Mouse (Mus musculus) liver, embryonic 16.5 days (tissue): ENCODE results near the gene Lrrc7. TPM values are rescaled to one million over a fixed set of nuclear protein-coding genes. Genes with fewer than 3 reads are reported as not detected.

ENCODE experiments used
- ATAC-seq: fragments of 200-750 bp; cut with Nextera tagmentation; 2 replicates; pipeline ENCODE4 v1.8.0; 2017; ENCODE audit warnings: low read depth, mild to moderate bottlenecking, moderate number of reproducible peaks, moderate library complexity
- H3K27ac ChIP-seq: fragments of 300-500 bp; sonication (generic); 2 replicates; pipeline ENCODE4 v1.5.1; 2014; ENCODE audit warnings: mild to moderate bottlenecking, low read length
- H3K27me3 ChIP-seq: fragments of 300-500 bp; sonication (generic); 2 replicates; pipeline ENCODE4 v1.6.1; 2014; ENCODE audit warnings: low read depth, low read length, mixed read lengths; ENCODE audit not compliant: control insufficient read depth, insufficient read depth
- H3K36me3 ChIP-seq: fragments of 300-500 bp; sonication (generic); 2 replicates; pipeline ENCODE4 v1.6.1; 2014; ENCODE audit warnings: mild to moderate bottlenecking; ENCODE audit not compliant: control insufficient read depth, insufficient read depth
- H3K4me1 ChIP-seq: fragments of 300-500 bp; sonication (generic); 2 replicates; pipeline ENCODE4 v1.6.1; 2014; ENCODE audit warnings: low read depth, low read length, mixed read lengths; ENCODE audit not compliant: control insufficient read depth
- H3K4me2 ChIP-seq: fragments of 300-500 bp; sonication (generic); 2 replicates; pipeline ENCODE4 v1.6.1; 2014; ENCODE audit warnings: low read depth, low read length, mixed read lengths
- H3K4me3 ChIP-seq: fragments of 300-500 bp; sonication (generic); 2 replicates; pipeline ENCODE4 v1.5.1; 2014; ENCODE audit warnings: low read depth, mild to moderate bottlenecking, low read length
- H3K9ac ChIP-seq: fragments of 300-500 bp; sonication (generic); 2 replicates; pipeline ENCODE4 v1.6.1; 2014; ENCODE audit warnings: low read depth, low read length
- H3K9me3 ChIP-seq: fragments of 300-500 bp; sonication (generic); replicated peaks from 2 replicates; pipeline ENCODE4 v1.6.1; 2016; ENCODE audit warnings: low read length; ENCODE audit not compliant: control insufficient read depth
- WGBS: fragments of 180-500 bp; shearing (Covaris S2); extraction: QIAGEN DNeasy Blood & Tissue Kit; methylation state at CpG from one replicate; pipeline ENCODE4 v1.1.7; 2014; ENCODE audit not compliant: insufficient replicate concordance; 5-methylcytosine and 5-hydroxymethylcytosine counted together
- polyA plus RNA-seq: library from polyadenylated mRNA; unstranded; fragments of >200 nt; fragmentation: Nextera tagmentation; extraction: Ambion mirVana; gene quantifications from 2 replicates; pipeline ENCODE4 v1.2.1, GENCODE M21; 2015

Gene Lrrc7
- polyA plus RNA-seq, 1 experiment from 2014 or later = 0.01 TPM

GRCm38 (mm10) chr3:158330085-158330484, 231.9 kb downstream of the Lrrc7 start:
- no peaks in the 10 kb centered on the region for H3K4me1 ChIP-seq
- H3K36me3 ChIP-seq = no peaks in the 10 kb centered on the region
- H3K27ac ChIP-seq = no peak overlapping the region
- no peaks in the 10 kb centered on the region for H3K9me3 ChIP-seq
- H3K9ac ChIP-seq = no peak overlapping the region
- no peaks in the 10 kb centered on the region for H3K27me3 ChIP-seq
- H3K4me2 ChIP-seq = no peak overlapping the region
- no peak overlapping the region for H3K4me3 ChIP-seq
- no peak for ATAC-seq

GRCm38 (mm10) chr3:158310391-158310790, 251.6 kb downstream of the Lrrc7 start:
- H3K9ac ChIP-seq = no peak overlapping the region
- no peak overlapping the region for H3K4me2 ChIP-seq
- 26% methylated on average over 2 of the region's 2 CpGs for WGBS
- no peak overlapping the region for H3K4me3 ChIP-seq
- no peak overlapping the region for H3K27ac ChIP-seq
- H3K36me3 ChIP-seq = no peaks in the 10 kb centered on the region
- no peaks in the 10 kb centered on the region for H3K27me3 ChIP-seq
- ATAC-seq = no peak
- no peaks in the 10 kb centered on the region for H3K4me1 ChIP-seq
- H3K9me3 ChIP-seq = no peaks in the 10 kb centered on the region

GRCm38 (mm10) chr3:158307415-158307814, 254.6 kb downstream of the Lrrc7 start:
- Histone ChIP-seq H3K4me3 (no peak overlapping the region), H3K27me3 (no peaks in the 10 kb centered on the region), H3K4me2 (no peak overlapping the region), H3K4me1 (no peaks in the 10 kb centered on the region), H3K9me3 (no peaks in the 10 kb centered on the region), H3K9ac (no peak overlapping the region), H3K36me3 (no peaks in the 10 kb centered on the region), H3K27ac (no peak overlapping the region)
- no peak for ATAC-seq

DNA sequence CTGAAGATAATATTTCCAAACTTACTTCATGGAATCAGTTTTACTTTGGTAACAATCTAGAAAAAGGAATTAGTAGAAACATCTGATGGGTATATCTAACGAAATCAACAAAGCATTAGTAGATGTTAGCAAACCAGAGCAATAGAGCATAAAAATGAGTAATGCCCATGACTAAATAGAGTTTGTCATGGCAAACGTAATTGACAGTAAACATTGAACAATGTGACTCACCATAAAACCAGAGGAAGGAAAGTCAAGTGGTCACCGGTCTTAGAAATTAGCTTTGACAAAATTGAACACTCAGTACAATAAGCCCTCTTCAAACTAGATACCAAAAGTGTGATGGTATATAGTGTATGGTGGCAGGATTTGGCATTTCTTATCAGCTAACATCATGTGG, 263.3 kb downstream of the Lrrc7 start:
- Histone ChIP-seq H3K36me3 (no peaks in the 10 kb centered on the region), H3K9ac (no peak overlapping the region), H3K4me2 (no peak overlapping the region), H3K9me3 (no peaks in the 10 kb centered on the region), H3K27ac (no peak overlapping the region), H3K27me3 (no peaks in the 10 kb centered on the region), H3K4me1 (no peaks in the 10 kb centered on the region), H3K4me3 (no peak overlapping the region)
- ATAC-seq = no peak
- WGBS = 59% methylated on average over 3 of the region's 3 CpGs

DNA sequence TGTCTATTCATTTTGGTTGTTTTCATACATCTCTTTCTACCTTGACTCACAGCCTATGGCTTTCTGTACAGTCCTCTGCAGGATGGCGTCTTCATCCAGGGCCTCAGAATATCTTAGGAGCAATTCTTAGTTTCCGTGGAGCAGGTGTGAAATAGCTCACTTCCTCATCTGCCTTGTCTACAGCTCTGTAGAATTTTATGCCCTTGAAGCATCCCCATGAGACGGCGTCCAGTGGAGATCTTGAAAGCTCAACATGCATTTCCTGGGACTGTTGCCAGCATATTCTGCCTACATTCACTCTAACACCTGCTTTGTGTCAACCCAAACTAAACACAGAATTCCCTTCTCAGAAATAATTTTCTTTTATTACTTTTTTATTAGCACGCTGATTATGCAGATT, 267.0 kb downstream of the Lrrc7 start:
- Histone ChIP-seq H3K27me3 (no peaks in the 10 kb centered on the region), H3K4me3 (no peak overlapping the region), H3K27ac (no peak overlapping the region), H3K36me3 (no peaks in the 10 kb centered on the region), H3K4me1 (no peaks in the 10 kb centered on the region), H3K4me2 (no peak overlapping the region), H3K9ac (no peak overlapping the region), H3K9me3 (no peaks in the 10 kb centered on the region)
- ATAC-seq = no peak
- WGBS = 59% methylated on average over 5 of the region's 5 CpGs

GRCm38 (mm10) chr3:158284431-158284830, 277.6 kb downstream of the Lrrc7 start:
- Histone ChIP-seq H3K27ac (no peak overlapping the region), H3K9ac (no peak overlapping the region), H3K4me1 (no peaks in the 10 kb centered on the region), H3K9me3 (no peaks in the 10 kb centered on the region), H3K27me3 (no peaks in the 10 kb centered on the region), H3K4me3 (no peak overlapping the region), H3K4me2 (no peak overlapping the region), H3K36me3 (no peaks in the 10 kb centered on the region)
- no peak for ATAC-seq
- WGBS = 31% methylated on average over 1 of the region's 1 CpGs

- no peak overlapping the region for H3K4me3 ChIP-seq
- no peak overlapping the region for H3K27ac ChIP-seq
- 48% methylated on average over 2 of the region's 2 CpGs for WGBS
- H3K9ac ChIP-seq = no peak overlapping the region
- no peaks in the 10 kb centered on the region for H3K36me3 ChIP-seq
- no peaks in the 10 kb centered on the region for H3K4me1 ChIP-seq
- ATAC-seq = no peak
- no peaks in the 10 kb centered on the region for H3K9me3 ChIP-seq
- H3K4me2 ChIP-seq = no peak overlapping the region
- no peaks in the 10 kb centered on the region for H3K27me3 ChIP-seq
Measured at GRCm38 (mm10) chr3:158278631-158279030, 283.4 kb downstream of the Lrrc7 start.

GRCm38 (mm10) chr3:158272700-158273099, 289.3 kb downstream of the Lrrc7 start:
- H3K27me3 ChIP-seq = no peaks in the 10 kb centered on the region
- ATAC-seq = no peak
- 62% methylated on average over 1 of the region's 1 CpGs for WGBS
- H3K4me3 ChIP-seq = no peak overlapping the region
- H3K4me2 ChIP-seq = no peak overlapping the region
- H3K9me3 ChIP-seq = no peaks in the 10 kb centered on the region
- H3K9ac ChIP-seq = no peak overlapping the region
- no peaks in the 10 kb centered on the region for H3K36me3 ChIP-seq
- H3K4me1 ChIP-seq = no peaks in the 10 kb centered on the region
- no peak overlapping the region for H3K27ac ChIP-seq

GRCm38 (mm10) chr3:158270887-158271286, 291.1 kb downstream of the Lrrc7 start:
- Histone ChIP-seq H3K4me3 (no peak overlapping the region), H3K9me3 (no peaks in the 10 kb centered on the region), H3K4me1 (no peaks in the 10 kb centered on the region), H3K4me2 (no peak overlapping the region), H3K36me3 (no peaks in the 10 kb centered on the region), H3K27me3 (no peaks in the 10 kb centered on the region), H3K27ac (no peak overlapping the region), H3K9ac (no peak overlapping the region)
- ATAC-seq = no peak
- WGBS = 31% methylated on average over 1 of the region's 1 CpGs

DNA sequence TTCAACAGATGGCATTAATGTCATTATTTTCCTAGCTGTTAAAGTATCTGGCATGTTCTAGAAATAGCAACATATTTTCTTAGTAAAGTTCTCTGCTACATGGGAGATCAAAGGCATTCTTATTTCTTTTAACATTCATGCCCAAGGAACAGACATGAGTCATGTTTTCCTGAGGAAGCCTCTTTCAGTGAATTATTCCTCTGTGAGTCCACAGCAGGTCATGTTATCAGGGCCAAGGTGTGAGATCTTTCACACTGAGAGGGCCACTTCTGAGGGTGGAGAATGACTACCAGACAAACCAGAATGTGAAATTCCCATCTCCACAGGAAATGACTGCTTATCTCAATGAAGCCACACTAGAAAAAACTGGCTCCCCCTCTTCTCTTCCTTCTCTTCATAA, 309.4 kb downstream of the Lrrc7 start:
- no peak overlapping the region for H3K4me2 ChIP-seq
- H3K9me3 ChIP-seq = no peaks in the 10 kb centered on the region
- no peak overlapping the region for H3K9ac ChIP-seq
- no peaks in the 10 kb centered on the region for H3K4me1 ChIP-seq
- no peak for ATAC-seq
- H3K36me3 ChIP-seq = no peaks in the 10 kb centered on the region
- H3K27me3 ChIP-seq = no peaks in the 10 kb centered on the region
- no peak overlapping the region for H3K4me3 ChIP-seq
- no peak overlapping the region for H3K27ac ChIP-seq
